Mouse (Mus musculus) right cerebral cortex, postnatal 36 days (tissue): Measurements from ENCODE around the gene H2afz.
"Not testable (repeated sequence)": the region's sequence is repeated elsewhere in the genome, so short reads cannot be mapped to it uniquely, and the experiment has no call there.

Experiments used
- DNase-seq, 2 experiments: peaks; one replicate each; pipeline ENCODE4 v3.0.0; 2022; ENCODE audit warnings: low spot score in 2 of 2, mixed read lengths in 1 of 2

The H2afz gene

DNA sequence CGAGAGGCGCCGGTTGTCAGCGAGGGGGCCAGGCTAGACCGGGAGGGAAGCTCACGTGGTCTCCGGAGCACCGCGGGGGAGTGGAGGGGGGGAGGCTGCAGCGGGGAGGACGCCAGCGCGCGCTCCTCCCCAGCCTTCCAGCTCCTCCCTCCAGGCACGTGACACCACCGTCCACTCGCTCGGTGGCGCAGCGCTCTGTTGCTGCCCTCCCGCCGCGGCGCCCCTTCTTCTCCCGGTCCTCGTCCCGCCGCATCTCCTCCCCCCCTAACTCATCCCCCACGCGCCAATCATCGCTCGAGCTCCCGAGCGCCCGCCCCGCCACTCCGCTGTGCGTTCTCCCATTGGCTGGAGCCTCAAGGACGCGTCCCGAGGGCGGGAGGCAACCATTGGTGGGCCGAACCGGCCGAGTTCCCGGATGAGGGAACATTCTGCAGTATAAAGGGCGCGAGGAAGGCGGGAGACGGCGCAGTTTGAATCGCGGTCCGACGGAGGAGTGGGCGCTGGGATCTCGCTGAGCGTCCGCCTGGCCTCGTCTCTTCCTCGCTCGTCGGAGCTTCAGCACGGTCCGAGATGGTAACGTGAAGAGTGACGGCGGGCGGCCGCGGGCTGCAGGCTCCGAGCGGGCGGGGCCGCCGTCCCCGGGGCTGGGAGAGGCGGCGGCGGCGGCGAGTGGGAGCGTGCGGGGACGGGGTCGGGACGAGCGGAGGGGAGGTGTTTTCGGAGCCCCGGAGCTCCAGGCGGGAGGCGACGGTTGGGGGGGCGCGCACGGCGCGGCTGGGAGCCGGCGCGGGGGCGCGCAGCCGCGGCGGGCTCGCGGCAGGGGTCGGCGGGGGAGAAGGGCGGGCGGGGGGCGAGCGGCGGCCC lies at the start of gene H2afz:
H2afz (plus strand) TSS at position 364 of the 864 bp plus-strand sequence.
- peak; percentile 96 to 97 for DNase-seq

DNA sequence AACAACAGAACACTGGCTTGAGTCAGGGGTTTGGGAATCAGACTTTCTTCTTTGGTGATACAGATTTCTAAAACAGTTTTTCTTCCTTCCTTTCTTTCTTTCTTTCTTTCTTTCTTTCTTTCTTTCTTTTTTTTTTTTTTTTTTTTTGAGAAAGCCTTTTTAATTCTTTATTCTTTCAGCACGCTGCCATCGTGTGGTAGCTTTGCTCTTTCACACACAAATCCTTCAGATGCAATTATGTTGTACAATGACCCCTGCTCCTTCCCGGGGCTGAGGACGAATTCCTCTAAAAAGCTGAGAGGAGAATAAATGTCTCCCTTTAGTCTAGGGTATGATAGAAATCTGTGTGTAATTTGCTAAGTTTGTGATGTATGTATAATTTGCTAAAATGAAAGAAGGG lies 45.6 kb upstream of the H2afz start:
- DNase-seq: no peak

DNA sequence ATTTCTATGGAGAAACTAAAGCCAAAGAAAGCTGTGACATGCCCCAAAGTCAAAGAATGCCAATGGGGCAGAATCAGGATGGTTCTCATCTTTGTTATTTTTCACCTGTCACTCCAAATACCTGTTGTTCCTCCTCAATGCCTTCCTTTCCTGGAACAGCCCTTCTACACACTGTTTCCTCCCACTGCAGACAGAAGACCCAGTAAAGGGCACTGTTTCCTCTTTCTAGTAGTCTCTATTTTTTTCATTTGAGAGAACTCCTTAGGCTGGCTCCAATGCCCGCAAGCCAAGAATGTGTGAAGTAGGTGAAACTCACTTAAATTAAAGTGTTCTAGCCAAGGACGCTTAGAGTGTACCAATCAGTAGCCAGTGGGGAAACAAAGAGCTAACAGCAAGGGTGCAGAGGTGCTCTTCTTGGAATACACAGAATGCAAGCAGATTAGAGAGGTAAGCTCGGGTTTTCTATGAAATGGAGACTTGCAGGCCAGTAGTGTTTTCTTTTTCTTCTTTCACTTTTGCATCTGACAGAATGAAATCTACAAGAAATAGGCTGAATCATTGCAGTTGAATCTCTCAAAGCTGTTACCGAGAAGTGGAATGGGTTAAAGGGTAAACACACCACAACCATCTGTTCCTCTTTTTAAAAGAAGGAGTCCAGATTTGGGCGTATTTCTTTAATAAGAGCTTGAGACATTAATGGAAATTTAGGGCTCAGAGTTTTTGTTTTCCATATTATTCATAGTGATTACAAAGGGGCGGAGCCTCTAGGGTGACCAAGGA lies 43.4 kb upstream of the H2afz start:
- DNase-seq: no peak

DNA sequence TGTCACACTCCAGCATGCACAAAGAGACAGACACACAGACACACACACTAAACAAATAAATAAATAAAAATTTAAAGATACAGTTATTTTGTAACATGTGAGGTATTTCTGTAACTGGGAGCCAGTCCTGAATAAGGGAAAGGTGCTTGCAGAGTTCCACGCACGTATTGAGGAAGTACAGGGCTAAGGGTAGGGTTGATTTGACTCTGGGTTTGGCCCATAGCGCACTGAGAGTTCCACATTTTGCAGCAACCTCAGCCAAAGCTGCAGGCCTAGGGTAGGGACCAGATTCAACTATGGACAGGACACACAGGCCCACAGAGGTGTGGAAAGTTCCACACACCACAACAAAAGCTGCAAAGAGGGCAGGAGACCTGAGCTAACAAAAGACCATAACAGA lies 41.0 kb upstream of the H2afz start:
- DNase-seq: no peak

DNA sequence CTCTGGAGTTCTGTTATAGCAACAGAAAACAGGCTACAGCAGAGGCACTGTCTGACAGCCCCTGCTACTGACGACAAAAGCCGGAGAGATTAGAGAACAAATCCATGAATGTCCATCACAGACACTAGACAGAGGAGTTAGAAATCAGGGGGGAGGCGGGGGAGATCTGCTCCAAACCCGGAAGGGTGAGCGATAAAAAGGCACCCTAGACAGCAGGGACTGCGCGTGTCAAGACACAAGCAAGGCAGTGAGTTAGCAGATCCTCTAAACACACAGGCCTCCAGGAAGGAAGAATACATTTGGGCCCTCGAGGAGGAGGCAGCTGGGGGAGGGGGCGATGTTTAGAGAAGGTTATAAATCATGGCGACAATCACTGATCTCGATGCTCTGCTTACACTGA lies 36.6 kb upstream of the H2afz start:
- no peak for DNase-seq

DNA sequence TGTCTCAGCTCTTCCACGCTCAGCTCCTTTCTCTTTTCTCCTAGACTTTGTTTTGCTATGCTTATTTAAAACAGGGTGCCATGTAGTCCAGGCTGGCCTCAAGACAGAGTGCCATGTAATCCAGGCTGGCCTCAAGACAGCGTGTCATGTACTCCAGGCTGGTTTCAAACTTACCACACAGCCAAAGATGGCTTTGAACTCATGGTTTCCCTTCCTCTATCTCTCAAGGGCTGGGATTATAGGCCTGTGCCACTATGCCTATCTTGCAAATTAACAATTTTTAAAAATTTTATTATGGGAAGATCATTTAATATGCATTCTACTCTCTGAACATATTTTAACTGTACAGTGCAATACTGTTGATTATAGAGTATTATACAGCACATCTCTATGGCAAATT lies 33.1 kb upstream of the H2afz start:
- no peak for DNase-seq

DNA sequence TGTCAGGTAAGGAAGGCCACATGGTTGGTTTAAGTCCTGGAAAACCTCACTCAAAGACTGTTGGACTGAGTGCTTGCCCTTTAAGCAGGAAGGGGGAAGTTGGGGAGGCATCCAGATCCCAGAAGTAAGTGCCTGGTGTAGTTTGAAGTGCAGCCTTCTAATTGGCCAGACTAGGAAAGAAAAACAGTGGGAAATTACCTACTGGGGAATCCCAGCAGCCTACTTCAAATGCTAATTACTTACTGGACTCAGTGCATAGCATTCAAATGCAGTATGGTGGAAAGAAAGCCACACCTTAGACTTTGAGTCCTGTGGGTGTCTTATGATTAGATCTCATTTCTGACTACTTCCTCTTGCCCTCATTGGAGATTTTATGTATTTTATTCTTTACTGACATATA lies 31.2 kb upstream of the H2afz start:
- DNase-seq: no peak

DNA sequence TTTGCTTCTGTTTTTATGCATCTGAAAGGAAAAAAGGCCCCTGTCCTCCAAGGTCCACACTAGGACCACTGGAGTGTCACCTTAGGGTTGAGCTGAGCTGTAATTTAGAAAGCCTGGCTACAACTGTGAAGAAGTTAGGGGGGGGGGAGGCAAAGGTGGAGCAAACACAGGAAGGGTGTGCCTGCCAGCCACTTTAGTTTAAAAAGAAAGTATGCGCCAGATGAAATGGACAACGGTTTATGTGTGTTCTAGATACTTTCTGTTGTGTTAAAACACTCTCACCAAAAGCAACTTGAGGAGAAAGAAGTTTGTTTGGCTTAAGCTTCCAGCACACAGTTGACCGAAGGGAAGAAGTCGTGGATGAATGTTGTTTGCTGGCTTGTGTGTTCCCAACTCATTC lies 30.6 kb upstream of the H2afz start:
- no peak for DNase-seq

DNA sequence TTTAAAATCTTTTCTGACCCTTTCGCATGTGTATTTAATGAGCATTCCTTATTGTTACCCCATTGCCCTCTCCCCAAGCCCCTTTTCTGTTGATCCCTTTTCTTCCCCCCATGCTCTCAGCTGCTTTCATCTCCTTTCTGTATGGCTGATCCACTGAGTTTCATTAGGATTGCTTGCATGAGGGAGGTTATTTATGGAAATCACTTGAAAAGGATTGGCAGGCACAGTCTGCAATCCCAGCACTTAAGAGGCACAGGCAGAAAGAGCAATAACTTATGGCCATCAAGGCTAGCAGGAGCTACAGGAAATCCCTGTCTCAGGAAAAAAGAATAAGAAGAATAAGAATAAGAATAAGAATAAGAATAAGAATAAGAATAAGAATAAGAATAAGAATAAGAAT lies 27.7 kb upstream of the H2afz start:
- DNase-seq: no peak

DNA sequence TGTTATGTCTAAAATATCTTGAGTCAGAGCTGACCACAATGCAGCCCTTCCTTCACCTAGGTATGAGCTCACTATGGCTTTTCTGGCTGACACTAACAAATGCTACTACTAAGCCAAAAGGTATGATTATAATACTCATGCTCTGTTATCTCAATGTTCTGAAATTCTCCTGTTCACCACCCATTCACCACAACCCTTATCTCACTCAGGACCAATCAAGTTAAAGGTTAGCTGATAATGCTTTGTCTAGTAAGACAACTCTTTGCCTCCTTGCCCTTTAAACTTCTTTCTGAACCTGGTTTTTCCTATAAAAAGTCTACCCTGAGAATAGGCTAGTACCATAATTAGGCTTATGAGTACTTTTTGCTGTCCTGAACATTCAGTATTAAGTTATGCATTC lies 26.1 kb upstream of the H2afz start:
- no peak for DNase-seq

DNA sequence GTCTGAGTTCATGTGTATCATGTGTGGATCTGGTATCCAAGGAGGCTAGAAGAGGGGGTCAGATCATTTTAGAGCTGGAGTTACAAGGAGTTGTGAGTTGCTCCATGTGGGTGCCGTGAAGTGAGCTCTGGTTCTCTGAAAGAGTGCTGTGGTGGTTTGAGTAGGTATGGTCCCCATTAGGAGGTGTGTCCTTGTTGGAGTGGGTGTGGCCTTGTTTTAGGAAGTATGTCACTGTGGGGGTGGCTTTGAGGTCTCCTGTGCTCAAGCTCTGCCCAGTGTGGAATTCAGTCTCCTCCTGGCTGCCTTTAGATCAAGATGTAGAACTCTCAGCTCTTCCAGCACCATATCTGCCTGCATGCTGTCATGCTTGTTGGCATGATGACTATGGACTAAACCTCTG lies 21.3 kb upstream of the H2afz start:
- no peak for DNase-seq

DNA sequence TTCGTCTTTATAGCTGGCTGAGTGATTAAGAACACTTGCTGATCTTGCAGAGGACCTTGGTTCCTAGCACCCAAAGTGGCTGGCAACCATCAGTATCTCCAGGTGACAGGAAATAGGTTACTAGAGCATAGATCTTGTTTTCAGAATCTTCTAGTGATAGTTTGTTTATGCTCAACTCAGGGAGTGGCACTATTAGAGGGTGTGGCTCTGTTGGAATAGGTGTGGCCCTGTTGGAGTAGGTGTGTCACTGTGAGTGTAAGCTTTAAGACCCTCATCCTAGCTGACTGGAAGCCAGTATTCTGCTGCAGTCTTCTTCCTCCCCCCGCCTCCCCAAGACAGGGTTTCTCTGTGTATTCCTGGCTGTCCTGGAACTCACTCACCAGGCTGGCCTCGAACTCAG lies 20.0 kb upstream of the H2afz start:
- DNase-seq: no peak

DNA sequence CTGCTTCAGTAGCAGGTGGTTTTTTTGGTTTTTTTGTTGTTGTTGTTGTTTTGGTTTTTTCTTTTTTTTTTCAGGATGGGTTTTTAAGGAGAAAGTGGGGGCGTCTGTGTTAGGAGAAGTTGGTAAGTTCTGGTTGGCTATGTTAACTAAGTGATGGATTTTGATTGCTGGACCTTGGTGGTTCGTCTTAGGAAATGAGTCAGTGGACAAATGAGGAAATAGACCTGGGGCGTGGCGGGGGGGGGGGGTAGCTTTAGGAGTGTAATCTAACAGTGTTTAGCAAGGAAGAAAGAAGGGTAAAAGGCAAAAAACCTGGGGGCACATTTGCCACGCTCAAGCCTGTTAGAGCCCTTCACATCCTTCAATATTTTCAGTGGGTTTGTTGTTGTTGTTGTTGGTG lies 17.7 kb upstream of the H2afz start:
- DNase-seq: no peak

DNA sequence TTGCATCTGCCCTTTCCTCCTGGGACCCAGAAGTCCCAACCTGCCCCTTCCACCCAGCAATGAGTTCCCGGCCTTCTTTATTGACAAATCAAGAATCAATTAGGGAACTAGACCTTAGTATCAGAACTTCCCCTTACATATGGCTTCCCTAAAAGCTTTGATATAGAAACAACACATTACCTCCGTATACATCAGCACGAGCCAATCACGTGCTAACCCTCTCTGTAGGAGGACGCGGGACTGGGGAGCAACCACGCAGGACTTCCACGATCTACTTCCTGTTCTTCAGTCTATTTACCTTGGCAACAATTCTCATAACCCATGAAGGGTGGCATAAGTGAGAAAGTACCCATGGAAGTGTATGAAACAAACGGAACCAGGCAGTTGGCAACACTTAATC lies 15.9 kb upstream of the H2afz start:
- DNase-seq: no peak

DNA sequence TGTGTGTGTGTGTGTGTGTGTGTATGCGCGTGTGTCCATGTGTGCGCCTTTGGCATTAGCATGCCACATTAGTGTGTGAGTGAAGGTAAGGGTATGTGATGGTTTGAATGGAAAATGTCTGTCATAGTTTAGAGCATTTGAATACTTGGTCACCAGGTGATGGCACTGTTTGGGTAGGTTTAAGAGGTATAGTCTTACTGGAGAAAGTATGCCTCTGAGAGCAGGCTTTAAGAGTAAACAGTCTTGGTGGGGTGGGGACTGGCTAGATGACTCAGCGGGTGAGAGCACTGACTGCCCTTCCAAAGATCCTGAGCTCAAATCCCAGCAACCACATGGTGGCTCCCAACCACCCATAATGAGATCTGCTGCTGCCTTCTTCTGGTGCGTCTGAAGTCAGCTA lies 14.6 kb upstream of the H2afz start:
- no peak for DNase-seq

DNA sequence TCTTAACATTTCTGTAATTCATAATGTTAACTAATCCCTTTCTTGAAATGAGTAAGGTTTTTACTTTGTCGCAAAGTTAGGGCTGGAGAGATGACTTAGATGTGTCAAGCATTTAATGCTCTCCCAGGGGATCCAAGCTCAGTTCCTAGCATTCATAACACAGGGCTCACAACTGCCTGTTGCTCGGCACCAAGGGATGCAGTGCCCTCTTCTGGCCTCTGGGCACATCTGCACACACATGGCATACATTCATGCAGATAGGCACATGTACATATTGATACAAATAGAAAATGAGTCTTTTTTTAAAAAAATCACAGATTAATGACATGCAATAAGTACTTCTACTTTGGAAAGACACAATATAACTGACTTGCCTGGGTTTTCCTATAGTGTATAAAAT lies 13.1 kb upstream of the H2afz start:
- DNase-seq: no peak

DNA sequence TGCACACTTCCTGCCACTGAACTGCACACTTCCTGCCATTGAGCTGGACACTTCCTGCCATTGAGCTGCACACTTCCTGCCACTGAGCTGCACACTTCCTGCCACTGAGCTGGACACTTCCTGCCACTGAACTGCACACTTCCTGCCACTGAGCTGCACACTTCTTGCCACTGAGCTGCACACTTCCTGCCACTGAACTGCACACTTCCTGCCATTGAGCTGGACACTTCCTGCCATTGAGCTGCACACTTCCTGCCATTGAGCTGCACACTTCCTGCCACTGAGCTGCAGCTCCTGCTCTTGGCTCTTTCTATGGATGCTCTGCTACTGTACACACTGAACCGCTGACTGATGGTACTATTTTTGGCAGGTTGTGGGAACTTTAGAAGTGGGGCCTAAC lies 11.3 kb upstream of the H2afz start:
- DNase-seq: not testable (repeated sequence)

DNA sequence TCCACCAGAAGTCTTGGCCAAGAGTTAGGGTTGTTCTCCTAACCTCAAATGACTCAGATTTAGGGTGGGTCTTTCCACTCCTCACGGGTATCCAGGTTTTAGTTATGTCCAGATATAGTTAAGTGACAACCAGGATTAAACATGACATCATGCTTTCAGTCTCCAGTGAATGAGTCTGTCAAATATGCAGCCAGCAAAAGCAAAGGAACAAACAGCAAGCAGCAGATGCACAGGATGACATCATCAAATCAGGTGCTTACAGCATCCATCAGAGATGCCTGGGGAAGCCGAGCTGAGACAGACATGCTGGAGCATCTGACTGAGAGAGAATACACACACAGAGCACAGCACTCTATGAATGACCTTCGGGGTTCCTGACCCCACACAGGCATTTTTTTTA lies 9.0 kb upstream of the H2afz start:
- no peak for DNase-seq

DNA sequence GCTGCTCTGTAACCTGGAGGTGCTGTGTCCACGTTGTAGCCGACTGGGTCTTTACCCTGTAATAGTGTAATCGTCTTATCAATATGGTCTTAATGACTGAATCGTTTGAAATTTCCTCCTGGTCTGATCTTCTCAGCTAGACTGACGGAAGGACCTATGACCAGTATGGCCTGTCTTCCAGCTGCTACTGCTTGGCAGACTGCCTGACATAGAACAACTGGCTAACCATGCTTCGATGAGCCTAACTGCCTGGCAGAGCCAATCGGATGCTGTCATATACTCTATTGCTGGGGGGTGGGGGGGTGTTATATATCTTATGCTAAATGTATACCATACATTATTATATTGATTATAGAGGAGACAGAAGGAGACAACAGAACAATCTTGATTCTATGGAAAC lies 8.2 kb upstream of the H2afz start:
- no peak for DNase-seq

DNA sequence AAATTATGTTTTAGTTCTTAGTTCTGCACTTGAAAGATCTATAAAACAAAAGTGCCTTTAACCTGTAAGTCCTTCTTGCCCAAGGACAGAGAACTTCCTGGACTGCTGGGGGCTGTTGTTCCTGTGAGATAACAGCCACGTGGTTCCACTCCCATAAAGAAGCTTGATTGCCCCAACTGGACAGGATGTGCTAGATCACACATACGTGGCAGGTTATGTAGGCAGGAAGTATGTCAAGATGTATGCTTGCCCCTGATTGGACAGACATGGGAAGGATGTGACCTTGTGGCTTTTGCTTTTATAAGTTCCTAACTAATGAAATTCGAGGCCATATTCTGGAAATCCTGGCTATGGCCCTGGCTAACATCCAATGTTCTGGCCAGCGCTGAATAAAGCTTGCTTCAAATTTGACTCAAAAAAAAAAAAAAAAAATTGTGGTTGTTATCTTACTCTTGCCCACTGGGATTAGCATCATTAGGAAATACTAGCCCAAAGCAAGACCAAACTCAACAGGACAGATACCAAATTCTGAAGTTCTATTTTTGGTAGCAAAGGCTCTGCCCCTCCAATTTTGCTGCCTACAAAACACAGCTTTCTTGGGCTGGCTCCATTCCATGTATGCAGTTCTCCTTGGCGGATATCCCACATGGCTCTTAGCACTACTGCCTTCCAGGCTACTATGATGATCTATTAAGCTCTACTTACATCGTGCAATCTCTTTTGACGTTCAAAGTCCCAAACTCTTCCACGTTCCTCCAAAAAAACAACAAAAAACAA lies 3.7 kb upstream of the H2afz start:
- no peak for DNase-seq

DNA sequence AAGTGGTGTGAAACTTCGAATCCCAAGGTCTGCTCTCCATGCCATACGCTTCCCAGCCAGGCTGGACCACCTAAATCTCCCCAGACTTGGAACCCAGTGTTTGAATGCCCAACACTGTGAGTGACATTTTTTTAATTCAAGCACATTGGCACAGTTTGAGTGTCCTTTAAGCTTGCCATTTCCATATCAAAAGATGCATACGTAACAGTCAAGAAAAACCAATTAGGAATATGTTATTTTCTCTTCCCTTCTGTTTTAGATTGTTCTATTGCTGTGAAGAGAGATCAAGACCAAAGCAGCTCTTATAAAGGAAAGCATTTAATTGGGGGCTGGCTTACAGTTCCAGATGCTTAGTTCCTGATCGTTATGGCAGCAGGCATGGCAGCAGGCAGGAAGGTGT lies 2.9 kb upstream of the H2afz start:
- no peak for DNase-seq

DNA sequence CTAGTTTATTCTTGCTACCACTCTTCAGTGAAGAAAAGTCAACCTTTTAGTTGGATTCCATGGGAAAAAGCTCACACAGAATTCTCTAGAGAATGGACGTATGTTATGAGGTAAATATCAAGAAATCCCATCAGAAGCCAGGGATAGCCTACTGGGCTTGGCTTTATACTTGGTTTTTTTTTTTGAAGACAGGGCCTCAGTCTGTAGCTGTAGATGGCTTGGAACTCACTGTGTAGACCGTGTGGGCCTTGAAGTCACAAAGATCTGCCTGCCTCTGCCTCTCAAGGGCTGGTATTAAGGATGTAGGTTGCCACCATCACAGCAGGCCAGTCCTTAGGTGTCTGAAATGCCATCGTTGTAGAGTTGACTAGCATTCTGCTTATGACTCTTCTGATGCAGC lies 1.7 kb upstream of the H2afz start:
- DNase-seq: no peak
